Mouse (Mus musculus) midbrain, embryonic 15.5 days (tissue): ENCODE results near the gene C130032M10Rik. TPM values are rescaled to one million over a fixed set of nuclear protein-coding genes. Genes with fewer than 3 reads are reported as not detected.
A peak's percentile ranks its signal among the peaks of the same experiment; 100 is the strongest.

Experiments
- ATAC-seq: fragments of 200-750 bp; cut with Nextera tagmentation; replicated peaks from 2 replicates; pipeline ENCODE4 v1.8.0; 2017; ENCODE audit warnings: moderate TSS enrichment
- H3K27ac ChIP-seq: fragments of 300-500 bp; sonication (generic); 2 replicates; pipeline ENCODE4 v1.5.1; 2015; ENCODE audit warnings: mild to moderate bottlenecking, inconsistent platforms
- H3K27me3 ChIP-seq: fragments of 300-500 bp; sonication (generic); replicated peaks from 2 replicates; pipeline ENCODE4 v1.6.1; 2015; ENCODE audit warnings: inconsistent platforms
- H3K36me3 ChIP-seq: fragments of 300-500 bp; sonication (generic); replicated peaks from 2 replicates; pipeline ENCODE4 v1.6.1; 2015; ENCODE audit warnings: inconsistent platforms
- H3K4me1 ChIP-seq: fragments of 300-500 bp; sonication (generic); 2 replicates; pipeline ENCODE4 v1.6.1; 2015; ENCODE audit warnings: inconsistent platforms
- H3K4me2 ChIP-seq: fragments of 300-500 bp; sonication (generic); 2 replicates; pipeline ENCODE4 v1.6.1; 2015; ENCODE audit warnings: inconsistent platforms, mild to moderate bottlenecking, moderate library complexity
- H3K4me3 ChIP-seq: fragments of 300-500 bp; sonication (generic); 2 replicates; pipeline ENCODE4 v1.5.1; 2015; ENCODE audit warnings: mild to moderate bottlenecking, inconsistent platforms
- H3K9ac ChIP-seq: fragments of 300-500 bp; sonication (generic); 2 replicates; pipeline ENCODE4 v1.6.1; 2015; ENCODE audit warnings: mild to moderate bottlenecking, inconsistent platforms
- H3K9me3 ChIP-seq: fragments of 300-500 bp; sonication (generic); 2 replicates; pipeline ENCODE4 v1.6.1; 2016; ENCODE audit warnings: inconsistent platforms
- WGBS: fragments of 180-500 bp; shearing (Covaris S2); methylation state at CpG from one replicate; pipeline ENCODE4 v1.1.7; 2015; ENCODE audit warnings: mixed read lengths; 5-methylcytosine and 5-hydroxymethylcytosine counted together
- polyA plus RNA-seq: library from polyadenylated mRNA; unstranded; fragments of >200 nt; fragmentation: Nextera tagmentation; extraction: Ambion mirVana; gene quantifications from 2 replicates; pipeline ENCODE4 v1.2.1, GENCODE M21; 2015

The C130032M10Rik gene
- polyA plus RNA-seq, 1 experiment from 2014 or later = not detected

- H3K4me3 ChIP-seq = no peak overlapping the region
These were observed 6.5 kb downstream of the C130032M10Rik start for GRCm38 (mm10) chr9:114522041-114522440.

DNA sequence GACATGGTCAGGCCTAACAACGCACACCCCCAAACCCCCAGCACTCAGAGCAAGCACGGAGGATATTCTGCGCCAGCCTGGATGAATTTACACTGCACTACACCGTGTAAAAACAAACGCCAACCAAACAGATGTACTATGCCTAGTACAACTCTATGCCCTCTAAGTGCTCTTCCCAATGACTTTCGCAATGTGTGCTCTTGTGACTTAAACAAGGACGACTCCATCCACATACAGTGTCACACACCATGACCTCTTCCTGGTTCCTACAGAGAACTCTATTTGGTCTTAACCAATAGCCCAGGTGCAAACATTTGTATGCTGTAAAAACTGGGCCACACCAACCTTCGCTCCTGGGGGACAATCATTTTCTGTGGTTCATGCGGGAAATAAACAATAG is 7.0 kb downstream of the C130032M10Rik start:
- Histone ChIP-seq H3K4me2 (no peak overlapping the region), H3K4me3 (no peak overlapping the region), H3K4me1 (peaks cover 16% of the 10 kb centered on the region), H3K27me3 (no peaks in the 10 kb centered on the region; the same call in 1 of the 2 replicates), H3K36me3 (no peaks in the 10 kb centered on the region), H3K9ac (no peak overlapping the region), H3K27ac (no peak overlapping the region), H3K9me3 (no peaks in the 10 kb centered on the region)
- ATAC-seq = no peak
- 92% methylated on average over 9 of the region's 9 CpGs for WGBS

More at GRCm38 (mm10) chr9:114522041-114522440, 6.5 kb downstream of the C130032M10Rik start:
- Histone ChIP-seq H3K9ac (no peak overlapping the region), H3K27ac (no peak overlapping the region), H3K27me3 (no peaks in the 10 kb centered on the region; the same call in 1 of the 2 replicates), H3K4me1 (peaks cover 14% of the 10 kb centered on the region), H3K36me3 (no peaks in the 10 kb centered on the region), H3K4me2 (no peak overlapping the region), H3K9me3 (no peaks in the 10 kb centered on the region)
- ATAC-seq = no peak
- 49% methylated on average over 5 of the region's 5 CpGs for WGBS

DNA sequence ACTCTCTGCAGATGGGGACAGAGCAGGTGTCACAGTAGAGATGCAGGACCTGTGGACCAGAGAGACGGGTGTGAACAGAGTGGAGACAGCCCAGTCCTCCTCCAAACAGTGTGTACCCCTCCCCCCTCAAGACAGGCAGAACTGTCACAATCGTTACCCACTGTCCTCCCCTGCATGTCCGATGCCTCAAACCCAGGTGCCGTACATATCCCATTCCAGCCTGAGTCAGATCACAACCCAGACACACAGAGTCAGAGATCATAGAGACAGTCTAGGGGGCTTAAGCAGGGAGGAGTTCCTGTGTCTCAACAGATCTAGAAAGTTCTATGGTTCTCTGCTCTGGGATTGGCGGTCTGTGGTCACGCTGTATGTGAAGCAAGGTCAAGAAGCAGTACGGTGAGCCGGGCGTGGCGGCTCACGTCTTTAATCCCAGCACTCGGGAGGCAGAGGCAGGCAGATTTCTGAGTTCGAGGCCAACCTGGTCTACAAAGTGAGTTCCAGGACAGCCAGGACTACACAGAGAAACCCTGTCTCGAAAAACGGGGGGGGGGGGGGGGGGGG is 9.7 kb downstream of the C130032M10Rik start:
- peaks cover 20% of the 10 kb centered on the region for H3K4me1 ChIP-seq
- no peak overlapping the region for H3K4me2 ChIP-seq
- H3K36me3 ChIP-seq = no peaks in the 10 kb centered on the region
- no peak overlapping the region for H3K9ac ChIP-seq
- no peak for ATAC-seq
- H3K27ac ChIP-seq = no peak overlapping the region
- no peaks in the 10 kb centered on the region for H3K9me3 ChIP-seq
- 86% methylated on average over 15 of the region's 15 CpGs for WGBS
- H3K27me3 ChIP-seq = no peaks in the 10 kb centered on the region; the same call in 1 of the 2 replicates
- no peak overlapping the region for H3K4me3 ChIP-seq

- 9% methylated on average over 8 of the region's 8 CpGs for WGBS
- no peaks in the 10 kb centered on the region for H3K9me3 ChIP-seq
- H3K4me1 ChIP-seq = peaks cover 20% of the 10 kb centered on the region
- H3K27me3 ChIP-seq = no peaks in the 10 kb centered on the region; the same call in 1 of the 2 replicates
- no peak overlapping the region for H3K9ac ChIP-seq
- no peak overlapping the region for H3K4me2 ChIP-seq
- H3K4me3 ChIP-seq = no peak overlapping the region
- H3K27ac ChIP-seq = no peak overlapping the region
- no peak for ATAC-seq
- no peaks in the 10 kb centered on the region for H3K36me3 ChIP-seq
These were observed 10.4 kb downstream of the C130032M10Rik start for GRCm38 (mm10) chr9:114525891-114526290.

- 11% methylated on average over 8 of the region's 8 CpGs for WGBS
- Histone ChIP-seq H3K9ac (no peak overlapping the region), H3K27me3 (no peaks in the 10 kb centered on the region; the same call in 1 of the 2 replicates), H3K27ac (no peak overlapping the region), H3K36me3 (no peaks in the 10 kb centered on the region), H3K4me3 (no peak overlapping the region), H3K9me3 (no peaks in the 10 kb centered on the region), H3K4me2 (0 out of 2 replicates have a peak overlapping the region, but pooled peaks have one; percentile 15), H3K4me1 (peaks cover 20% of the 10 kb centered on the region)
- no peak for ATAC-seq
These were observed 11.1 kb downstream of the C130032M10Rik start for GRCm38 (mm10) chr9:114526581-114526980.

GRCm38 (mm10) chr9:114527085-114527484 is 11.6 kb downstream of the C130032M10Rik start:
- ATAC-seq = no peak
- Histone ChIP-seq H3K27me3 (no peaks in the 10 kb centered on the region; the same call in 1 of the 2 replicates), H3K9me3 (no peaks in the 10 kb centered on the region), H3K4me3 (no peak overlapping the region), H3K9ac (no peak overlapping the region), H3K4me1 (peaks cover 20% of the 10 kb centered on the region), H3K4me2 (peak overlapping the region; percentile 15; the same call in 1 of the 2 replicates), H3K36me3 (no peaks in the 10 kb centered on the region), H3K27ac (no peak overlapping the region)
- 4% methylated on average over 16 of the region's 16 CpGs for WGBS

GRCm38 (mm10) chr9:114527992-114528679 is 12.6 kb downstream of the C130032M10Rik start:
- Histone ChIP-seq H3K9me3 (no peaks in the 10 kb centered on the region), H3K4me2 (no peak overlapping the region), H3K9ac (no peak overlapping the region), H3K27me3 (no peaks in the 10 kb centered on the region; the same call in 1 of the 2 replicates), H3K36me3 (no peaks in the 10 kb centered on the region), H3K4me1 (peaks cover 20% of the 10 kb centered on the region), H3K4me3 (no peak overlapping the region), H3K27ac (no peak overlapping the region)
- no peak for ATAC-seq
- 16% methylated on average over 17 of the region's 17 CpGs for WGBS

- ATAC-seq = no peak
- 43% methylated on average over 9 of the region's 9 CpGs for WGBS
These were observed 13.2 kb downstream of the C130032M10Rik start for GRCm38 (mm10) chr9:114528680-114529048.

GRCm38 (mm10) chr9:114531276-114531675 is 15.8 kb downstream of the C130032M10Rik start:
- H3K27ac ChIP-seq = no peak overlapping the region
- no peak for ATAC-seq
- no peak overlapping the region for H3K4me3 ChIP-seq
- H3K4me2 ChIP-seq = no peak overlapping the region
- peaks cover 12% of the 10 kb centered on the region for H3K4me1 ChIP-seq
- H3K27me3 ChIP-seq = no peaks in the 10 kb centered on the region; the same call in 1 of the 2 replicates
- H3K9me3 ChIP-seq = no peaks in the 10 kb centered on the region
- no peak overlapping the region for H3K9ac ChIP-seq
- H3K36me3 ChIP-seq = no peaks in the 10 kb centered on the region
- 31% methylated on average over 11 of the region's 11 CpGs for WGBS

More at GRCm38 (mm10) chr9:114528680-114529048, 13.2 kb downstream of the C130032M10Rik start:
- peaks cover 20% of the 10 kb centered on the region for H3K4me1 ChIP-seq
- no peak overlapping the region for H3K27ac ChIP-seq
- H3K36me3 ChIP-seq = no peaks in the 10 kb centered on the region
- H3K9ac ChIP-seq = no peak overlapping the region
- H3K4me2 ChIP-seq = no peak overlapping the region
- no peak overlapping the region for H3K4me3 ChIP-seq
- no peaks in the 10 kb centered on the region for H3K9me3 ChIP-seq
- H3K27me3 ChIP-seq = no peaks in the 10 kb centered on the region; the same call in 1 of the 2 replicates

GRCm38 (mm10) chr9:114533848-114534247 is 18.4 kb downstream of the C130032M10Rik start:
- ATAC-seq = no peak
- no peaks in the 10 kb centered on the region for H3K9me3 ChIP-seq
- no peaks in the 10 kb centered on the region for H3K36me3 ChIP-seq
- H3K27ac ChIP-seq = no peak overlapping the region
- WGBS = 72% methylated on average over 4 of the region's 4 CpGs
- no peak overlapping the region for H3K4me3 ChIP-seq
- no peaks in the 10 kb centered on the region for H3K27me3 ChIP-seq
- no peaks in the 10 kb centered on the region for H3K4me1 ChIP-seq
- no peak overlapping the region for H3K9ac ChIP-seq
- H3K4me2 ChIP-seq = no peak overlapping the region

DNA sequence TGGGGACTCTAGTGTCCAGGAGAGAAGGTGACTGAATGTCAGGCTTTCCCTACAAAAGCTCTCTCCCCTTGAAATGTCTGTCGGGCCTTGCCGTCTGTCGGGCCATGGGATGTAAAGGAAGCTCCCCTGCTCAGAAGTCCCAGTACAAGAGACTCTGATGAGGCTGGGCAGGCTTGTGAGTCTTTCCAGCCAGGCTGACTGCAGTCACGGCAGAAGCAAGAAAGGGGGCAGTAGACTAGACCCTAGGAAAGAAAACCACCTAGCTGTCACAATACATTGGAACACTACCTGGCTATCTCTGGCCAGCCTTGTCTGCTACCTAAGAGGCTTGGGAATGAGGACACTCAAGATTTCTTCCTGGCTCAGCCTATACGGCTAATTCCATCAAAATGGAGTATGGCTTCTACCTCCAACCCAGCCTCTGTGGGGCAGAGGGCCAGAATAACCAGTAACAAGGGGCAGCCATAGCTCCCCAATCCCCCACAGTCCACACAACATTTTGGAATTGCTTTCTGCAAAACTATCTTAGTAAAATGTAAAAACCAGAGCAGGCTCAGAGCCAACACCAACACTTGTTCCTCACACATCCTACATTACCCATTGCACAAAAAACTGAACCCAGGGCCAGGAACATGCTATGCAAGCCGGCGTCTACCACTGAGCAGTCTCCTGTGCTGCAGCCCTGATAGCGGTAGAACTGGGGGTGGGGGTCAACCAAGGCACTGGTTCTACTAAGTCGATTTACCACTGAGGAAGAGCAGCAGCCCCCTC is 19.4 kb downstream of the C130032M10Rik start:
- Histone ChIP-seq H3K4me3 (no peak overlapping the region), H3K36me3 (no peaks in the 10 kb centered on the region), H3K4me1 (no peaks in the 10 kb centered on the region), H3K9me3 (no peaks in the 10 kb centered on the region), H3K27me3 (no peaks in the 10 kb centered on the region), H3K4me2 (no peak overlapping the region), H3K9ac (no peak overlapping the region), H3K27ac (no peak overlapping the region)
- 83% methylated on average over 9 of the region's 9 CpGs for WGBS
- ATAC-seq = no peak

DNA sequence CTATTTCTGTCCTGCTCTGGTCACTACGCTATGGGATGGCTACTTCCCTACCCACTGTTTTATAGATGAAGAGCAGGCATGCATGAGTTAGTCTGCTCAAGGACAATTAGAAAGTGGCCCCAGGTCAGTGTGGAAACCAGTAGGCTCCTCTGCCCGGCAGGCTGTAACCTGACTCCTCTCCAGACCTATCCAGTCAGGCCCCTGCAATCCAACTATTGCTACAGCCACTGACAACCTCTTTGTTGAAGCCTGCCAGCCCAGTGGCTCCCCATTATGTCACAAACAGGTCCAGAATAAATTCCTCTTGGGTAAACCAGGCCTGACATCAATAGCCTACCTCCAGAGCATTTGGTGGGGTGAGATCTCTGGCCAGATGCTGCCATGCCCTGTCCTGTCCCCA is 21.1 kb downstream of the C130032M10Rik start:
- H3K27me3 ChIP-seq = no peaks in the 10 kb centered on the region

More for the DNA sequence above, 21.1 kb downstream of the C130032M10Rik start:
- H3K9me3 ChIP-seq = no peaks in the 10 kb centered on the region
- no peak overlapping the region for H3K27ac ChIP-seq
- no peak overlapping the region for H3K9ac ChIP-seq
- H3K4me3 ChIP-seq = no peak overlapping the region
- no peak overlapping the region for H3K4me2 ChIP-seq
- H3K36me3 ChIP-seq = no peaks in the 10 kb centered on the region
- ATAC-seq = no peak
- no peaks in the 10 kb centered on the region for H3K4me1 ChIP-seq
- 15% methylated on average over 2 of the region's 2 CpGs for WGBS
